Mouse (Mus musculus) testis, adult 2 months (tissue): ENCODE data around the gene Npas3.

ENCODE experiments used
- CTCF ChIP-seq: fragments of 200-500 bp; IDR thresholded peaks from 2 replicates; pipeline ENCODE4 v1.5.1; 2012; ENCODE audit warnings: low read depth, mild to moderate bottlenecking, inconsistent platforms, low read length, moderate library complexity; ENCODE audit not compliant: control insufficient read depth, insufficient read depth, insufficient replicate concordance
- POLR2A ChIP-seq: fragments of 200-500 bp; IDR thresholded peaks from 2 replicates; pipeline ENCODE4 v1.6.1; 2012; ENCODE audit warnings: low read depth, mild to moderate bottlenecking, inconsistent platforms, low read length, moderate library complexity; ENCODE audit not compliant: control insufficient read depth

- TF ChIP-seq CTCF (no peak), POLR2A (no peak)
These were observed 19.1 kb upstream of the Npas3 start for GRCm38 (mm10) chr12:53229419-53229818.
